Mouse (Mus musculus): ENCODE measurements at regions not wholly inside any gene's neighbourhood (a gene's known extent, or its start where the extent isn't known, plus 50 kb on each side); places are given as distances from the start of the nearest gene placed in this dataset.

GRCm38 (mm10) chr2:33941316-33941715, 53.6 kb upstream of the Mvb12b start:
- no peak for DNase-seq

- DNase-seq = no peak
These were observed 52.1 kb upstream of the Mvb12b start for GRCm38 (mm10) chr2:33939836-33940235.

All from heart, adult 18-20 months (tissue).